Mouse (Mus musculus): ENCODE results near the gene Selenon.
"Not testable (repeated sequence)": the region's sequence is repeated elsewhere in the genome, so short reads cannot be mapped to it uniquely, and the experiment has no call there.

Selenon gene

GRCm38 (mm10) chr4:134510845-134511411, 41.0 kb downstream of the Selenon start, which contains the start of gene Aunip:
Aunip (plus strand) TSS chr4:134510999.
- DNase-seq (ENCODE audit: low spot score in 2 of 2), result peak; percentile 90 to 95

- DNase-seq (ENCODE audit: low spot score in 2 of 2), result no peak
Measured at GRCm38 (mm10) chr4:134510396-134510795, 41.6 kb downstream of the Selenon start.

- no peak for DNase-seq (ENCODE audit: low spot score in 2 of 2)
Measured at GRCm38 (mm10) chr4:134506713-134507112, 45.3 kb downstream of the Selenon start.

GRCm38 (mm10) chr4:134505966-134506594, 45.9 kb downstream of the Selenon start:
- peak in 1 of 2 experiments; percentile 66 for DNase-seq (ENCODE audit: low spot score in 2 of 2)

- DNase-seq (ENCODE audit: low spot score in 2 of 2), result no peak
Measured at GRCm38 (mm10) chr4:134505303-134505789, 46.6 kb downstream of the Selenon start.

- peak in 1 of 2 experiments; percentile 52 for DNase-seq (ENCODE audit: low spot score in 2 of 2)
Measured at GRCm38 (mm10) chr4:134503686-134504357, 48.1 kb downstream of the Selenon start.

GRCm38 (mm10) chr4:134501095-134501494, 50.9 kb downstream of the Selenon start:
- no peak for DNase-seq (ENCODE audit: low spot score in 2 of 2)

GRCm38 (mm10) chr4:134498983-134499382, 53.0 kb downstream of the Selenon start:
- not testable (repeated sequence) for DNase-seq (ENCODE audit: low spot score in 2 of 2)

GRCm38 (mm10) chr4:134497986-134498731, 53.8 kb downstream of the Selenon start:
- no peak for DNase-seq (ENCODE audit: low spot score in 2 of 2)

- DNase-seq (ENCODE audit: low spot score in 2 of 2), result no peak
Measured at GRCm38 (mm10) chr4:134497223-134497622, 54.7 kb downstream of the Selenon start.

GRCm38 (mm10) chr4:134496595-134497210, 55.3 kb downstream of the Selenon start, which contains the start of gene Paqr7:
Paqr7 (plus strand) TSS chr4:134496697.
- peak; percentile 85 to 91 for DNase-seq (ENCODE audit: low spot score in 2 of 2)

- DNase-seq (ENCODE audit: low spot score in 2 of 2), result no peak
Measured at GRCm38 (mm10) chr4:134495546-134495923, 56.4 kb downstream of the Selenon start.

GRCm38 (mm10) chr4:134494780-134495545, 57.0 kb downstream of the Selenon start:
- DNase-seq (ENCODE audit: low spot score in 2 of 2), result peak; percentile 70 to 77

- not testable (repeated sequence) for DNase-seq (ENCODE audit: low spot score in 2 of 2)
Measured at GRCm38 (mm10) chr4:134494161-134494560, 57.8 kb downstream of the Selenon start.

- no peak for DNase-seq (ENCODE audit: low spot score in 2 of 2)
Measured at GRCm38 (mm10) chr4:134491716-134492115, 60.2 kb downstream of the Selenon start.

GRCm38 (mm10) chr4:134489986-134490665, 61.8 kb downstream of the Selenon start:
- no peak for DNase-seq (ENCODE audit: low spot score in 2 of 2)

- DNase-seq (ENCODE audit: low spot score in 2 of 2), result no peak
Measured at GRCm38 (mm10) chr4:134488211-134488610, 63.8 kb downstream of the Selenon start.

All from spleen, postnatal 4 days (tissue).